Mouse (Mus musculus): ENCODE data around the gene Snrnp70.

Gene Snrnp70

GRCm38 (mm10) chr7:45409497-45410163 lies 14.1 kb upstream of the Snrnp70 start:
- DNase-seq (ENCODE audit: low read depth): no peak

DNA sequence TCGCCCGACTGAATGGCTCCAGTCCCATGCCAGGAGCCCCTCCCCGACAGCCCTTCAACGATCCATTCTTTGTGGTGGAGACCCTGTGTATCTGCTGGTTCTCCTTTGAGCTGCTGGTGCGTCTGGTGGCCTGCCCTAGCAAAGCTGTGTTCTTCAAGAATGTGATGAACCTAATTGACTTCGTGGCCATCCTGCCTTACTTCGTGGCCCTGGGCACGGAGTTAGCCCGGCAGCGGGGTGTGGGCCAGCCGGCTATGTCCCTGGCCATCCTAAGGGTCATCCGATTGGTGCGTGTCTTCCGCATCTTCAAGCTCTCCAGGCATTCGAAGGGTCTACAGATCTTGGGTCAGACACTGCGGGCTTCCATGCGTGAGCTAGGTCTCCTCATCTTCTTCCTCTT lies 13.4 kb upstream of the Snrnp70 start:
- DNase-seq (ENCODE audit: low read depth): no peak

DNA sequence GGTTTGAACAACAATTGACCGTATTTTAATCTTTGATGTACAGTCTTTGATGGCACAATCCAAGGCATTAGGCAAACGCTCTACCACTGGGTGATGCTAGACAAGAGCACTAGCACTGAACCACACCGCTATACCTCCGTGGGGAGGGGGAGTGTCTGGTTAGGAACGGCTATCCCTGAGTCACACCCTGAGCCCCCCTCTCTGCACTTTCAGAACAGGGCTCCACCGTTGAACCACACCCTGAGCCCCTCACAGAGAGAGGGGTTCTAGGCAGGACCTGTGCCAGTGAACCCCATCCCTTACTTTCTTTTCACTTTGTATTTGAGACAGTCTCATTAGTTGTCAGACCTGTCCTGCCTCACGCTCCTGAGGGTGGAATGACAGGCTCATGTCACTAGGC lies 12.8 kb upstream of the Snrnp70 start:
- DNase-seq (ENCODE audit: low read depth): no peak

- no peak for DNase-seq (ENCODE audit: low read depth)
Observed at GRCm38 (mm10) chr7:45407836-45408235, 12.3 kb upstream of the Snrnp70 start.

- peak; percentile 46 for DNase-seq (ENCODE audit: low read depth)
Observed at GRCm38 (mm10) chr7:45406157-45407156, 10.9 kb upstream of the Snrnp70 start.

- DNase-seq (ENCODE audit: low read depth): peak; percentile 74
Observed at GRCm38 (mm10) chr7:45405091-45406075, 9.8 kb upstream of the Snrnp70 start, which contains the start of gene Kcna7. Gene Kcna7 (plus strand): TSS chr7:45405653.

DNA sequence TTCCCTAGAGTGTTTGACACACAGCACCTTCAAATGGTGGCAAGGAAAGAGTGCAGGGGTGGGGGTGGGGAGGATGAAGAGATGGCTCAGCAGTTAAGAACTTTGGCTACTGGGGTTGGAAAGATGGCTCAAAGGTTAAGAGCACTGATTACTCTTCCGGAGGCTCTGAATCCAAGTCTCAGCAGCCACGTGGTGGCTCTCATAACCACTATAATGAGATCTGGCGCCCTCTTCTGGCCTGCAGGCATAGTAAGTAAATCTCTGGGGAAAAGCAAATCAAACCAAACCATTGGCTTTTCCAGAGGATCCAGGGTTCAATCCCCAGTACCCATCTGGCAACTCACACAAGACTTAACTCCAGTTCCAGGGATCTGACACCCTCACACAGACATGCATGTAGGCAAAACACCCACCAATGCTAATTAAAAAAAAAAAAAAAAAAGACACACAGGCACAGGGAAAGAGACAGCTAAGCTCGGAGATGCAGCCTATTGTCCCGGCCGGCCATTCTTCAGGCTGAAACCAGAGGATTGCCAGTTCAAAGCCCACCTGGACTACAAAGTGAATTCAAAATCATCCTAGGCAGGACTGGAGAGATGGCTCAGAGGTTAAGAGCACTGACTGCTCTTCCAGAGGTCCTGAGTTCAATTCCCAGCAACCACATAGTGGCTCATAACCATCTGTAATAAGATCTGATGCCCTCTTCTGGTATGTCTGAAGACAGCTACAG lies 8.2 kb upstream of the Snrnp70 start:
- DNase-seq (ENCODE audit: low read depth): peak; percentile 89

DNA sequence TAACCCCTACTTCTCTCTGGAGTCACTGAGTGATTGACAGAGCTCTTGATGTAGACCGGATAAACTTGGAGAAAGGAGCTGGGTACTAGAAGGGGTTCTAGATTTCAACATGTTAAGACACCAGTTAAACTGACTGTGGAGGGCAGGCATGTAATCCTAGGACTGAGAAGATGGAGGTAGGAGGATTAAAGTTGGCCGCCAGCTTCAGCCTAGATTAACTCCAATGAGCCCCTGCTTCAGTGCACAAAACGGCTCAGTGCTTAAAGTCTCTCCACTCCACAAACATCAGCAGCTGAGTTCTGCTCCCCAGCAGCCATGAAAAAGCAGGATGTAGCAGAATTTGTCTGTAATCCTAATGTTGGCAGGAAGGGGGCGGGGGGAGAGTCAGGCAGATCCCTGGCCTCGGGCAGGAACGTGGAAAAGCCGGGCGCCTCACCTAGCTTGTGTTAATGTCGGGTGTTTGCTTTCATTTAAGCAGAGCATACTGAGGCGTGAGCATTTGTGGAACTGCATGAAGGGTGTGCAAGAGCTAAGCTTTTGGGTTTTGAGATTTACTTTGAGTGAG lies 6.1 kb upstream of the Snrnp70 start:
- DNase-seq (ENCODE audit: low read depth): no peak

DNA sequence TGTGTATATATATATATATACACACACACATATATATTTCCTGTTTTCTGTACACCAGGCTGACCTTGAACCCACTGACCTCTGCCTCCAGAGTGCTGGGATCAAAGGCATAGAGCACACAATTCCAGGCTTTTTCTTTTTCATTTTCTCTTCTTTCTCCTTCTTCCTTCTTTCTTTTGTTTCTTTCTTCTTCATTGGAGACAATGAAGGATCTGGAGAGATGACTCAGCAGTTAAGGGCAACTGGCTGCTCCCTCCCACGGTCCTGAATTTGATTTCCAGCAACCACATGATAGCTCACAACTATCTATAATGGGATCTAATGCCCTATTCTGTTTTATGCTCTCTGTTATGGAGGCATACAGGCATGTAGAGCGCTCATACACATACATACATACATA lies 1.2 kb upstream of the Snrnp70 start:
- no peak for DNase-seq (ENCODE audit: low read depth)

DNA sequence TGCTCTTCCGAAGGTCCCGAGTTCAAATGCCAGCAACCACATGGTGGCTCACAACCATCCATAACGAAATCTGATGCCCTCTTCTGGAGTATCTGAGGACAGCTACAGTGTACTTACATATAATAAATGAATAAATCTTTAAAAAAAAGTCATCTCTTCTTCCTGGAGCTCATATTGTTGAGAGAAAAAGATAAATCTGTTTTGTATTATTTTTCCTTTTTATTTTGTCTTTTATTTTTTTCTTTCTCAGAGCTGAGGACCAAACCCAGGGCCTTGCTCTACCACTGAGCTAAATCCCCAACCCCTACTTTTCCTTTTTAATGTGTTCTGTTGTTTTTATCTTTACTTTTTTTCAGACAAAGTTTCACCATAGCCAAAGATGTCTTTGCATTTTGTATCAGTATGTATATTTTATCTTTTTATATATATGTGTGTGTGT lies 814 bp upstream of the Snrnp70 start:
- DNase-seq (ENCODE audit: low read depth): peak; percentile 45

DNA sequence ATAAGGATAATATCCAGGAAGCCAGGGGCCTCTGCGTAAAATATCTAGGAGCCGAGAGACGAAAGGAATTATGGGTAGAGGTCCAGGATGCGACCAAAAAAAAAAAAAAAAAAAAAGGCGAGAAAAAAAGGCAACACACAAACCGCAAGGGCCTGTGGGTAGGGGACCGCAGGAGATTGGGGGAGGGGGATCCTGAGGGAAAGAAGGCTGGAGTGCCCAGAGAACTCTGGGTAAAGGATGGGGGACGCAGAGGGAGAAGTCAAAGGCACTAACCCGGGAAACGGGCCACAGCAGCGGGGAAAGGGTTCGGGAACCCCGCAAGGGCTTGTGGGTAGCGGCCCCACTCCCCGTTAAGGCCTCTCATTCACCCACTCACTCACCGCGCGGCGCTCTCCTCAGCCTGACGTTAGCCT lies 407 bp downstream of the Snrnp70 start:
- no peak for DNase-seq (ENCODE audit: low read depth)

DNA sequence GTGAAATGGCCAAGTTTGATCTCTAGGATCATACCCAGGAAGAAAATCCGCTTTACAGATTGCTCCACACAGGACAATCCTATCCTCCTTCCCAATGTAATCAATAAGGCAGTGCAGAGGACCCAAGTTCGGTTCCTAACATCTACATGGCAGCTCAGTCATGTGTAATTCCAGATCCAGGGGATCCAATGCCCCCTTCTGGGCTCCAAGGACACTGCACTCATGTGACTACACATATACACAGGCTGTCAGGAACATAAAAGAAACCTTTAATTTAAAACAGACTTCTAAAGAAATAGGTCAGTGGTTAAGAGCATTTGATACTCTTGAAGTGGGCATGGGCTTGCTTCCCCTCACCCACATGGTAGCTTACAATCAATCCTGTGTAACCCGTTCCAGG lies 9.5 kb downstream of the Snrnp70 start:
- DNase-seq (ENCODE audit: low read depth): no peak

- DNase-seq (ENCODE audit: low read depth): no peak
Observed at GRCm38 (mm10) chr7:45376057-45376456, 19.5 kb downstream of the Snrnp70 start.

DNA sequence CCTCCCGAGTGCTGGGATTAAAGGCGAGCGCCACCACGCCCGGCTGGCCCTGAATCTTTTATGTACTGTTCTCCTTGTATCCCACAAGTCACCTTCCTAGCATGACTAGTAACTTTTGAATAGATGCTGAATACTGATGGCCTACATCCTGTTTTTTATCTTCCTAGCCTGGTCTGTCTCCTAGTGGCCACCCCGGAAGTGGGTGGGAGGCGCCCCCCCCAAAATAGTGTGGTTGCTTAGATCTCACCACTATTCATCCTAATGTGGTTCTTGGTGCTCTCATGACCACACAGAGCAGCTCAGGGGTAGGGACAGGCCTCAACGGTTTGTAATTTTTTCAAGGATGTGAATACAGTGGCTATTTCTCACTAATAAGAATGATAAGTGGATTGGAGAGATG lies 20.9 kb downstream of the Snrnp70 start:
- DNase-seq (ENCODE audit: low read depth): no peak

DNA sequence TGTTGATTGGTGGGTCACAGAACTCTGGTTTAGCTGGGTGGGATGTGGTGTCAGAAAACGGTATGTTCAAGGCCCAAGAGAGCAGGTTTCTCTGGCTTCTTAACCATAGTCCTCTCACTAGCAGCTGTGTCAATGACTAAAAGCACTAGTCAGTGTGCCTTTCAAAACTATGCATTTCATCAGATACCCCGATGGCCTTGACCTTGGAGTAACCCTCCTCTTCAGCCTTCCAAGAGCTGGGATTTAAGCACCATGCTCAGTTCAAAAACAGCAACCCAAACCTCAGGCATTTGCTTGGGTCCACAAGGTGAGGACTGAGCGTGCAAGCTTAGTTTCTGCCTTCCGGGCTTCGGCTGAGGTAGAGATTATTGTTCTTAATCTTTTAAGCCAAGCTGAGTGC lies 23.2 kb downstream of the Snrnp70 start:
- no peak for DNase-seq (ENCODE audit: low read depth)

DNA sequence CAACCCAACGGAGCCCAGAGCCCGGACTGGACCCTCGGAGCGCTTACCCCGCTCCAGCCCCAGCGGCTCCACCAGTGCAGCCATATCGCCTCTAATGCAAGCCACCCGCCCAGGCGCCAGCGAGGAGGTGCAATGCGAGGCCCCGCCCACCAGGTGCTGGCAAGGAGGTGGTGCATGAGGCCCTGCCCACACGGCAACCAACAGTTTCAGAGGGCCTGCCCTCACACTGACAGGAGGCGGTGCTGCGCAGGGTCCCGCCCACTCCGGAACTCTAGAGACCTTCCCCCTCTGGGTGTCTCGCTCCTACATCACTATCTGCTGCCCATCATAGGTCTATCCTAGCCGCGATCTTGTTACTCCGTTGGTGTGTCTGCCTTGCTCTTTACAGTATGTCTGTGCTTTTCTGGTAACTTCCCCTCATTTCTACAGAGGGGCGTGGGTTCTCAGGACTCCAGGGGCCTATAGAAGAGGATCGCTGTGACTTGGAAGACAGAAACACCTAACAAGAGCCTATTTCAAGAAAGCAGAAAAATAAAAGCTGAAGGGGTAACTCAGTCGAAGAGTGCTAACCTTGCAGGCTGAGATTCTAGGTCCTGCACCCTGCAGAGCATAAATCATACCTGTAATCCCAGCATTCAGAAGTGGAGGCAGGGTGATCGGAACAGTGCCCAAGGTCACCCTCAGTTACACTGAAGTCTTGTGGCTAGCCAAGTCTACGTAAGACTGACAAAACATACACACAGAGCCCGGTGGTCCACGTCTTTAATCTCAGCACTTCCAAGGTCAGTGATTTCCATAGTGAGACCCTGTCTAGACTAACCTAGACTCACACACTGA lies 24.8 kb downstream of the Snrnp70 start, which contains the start of gene Lin7b:
Gene Lin7b (minus strand): TSS at position 109 of the 837 bp plus-strand sequence.
- DNase-seq (ENCODE audit: low read depth): peak; percentile 92

GRCm38 (mm10) chr7:45369836-45370474 lies 25.6 kb downstream of the Snrnp70 start:
- DNase-seq (ENCODE audit: low read depth): no peak

- DNase-seq (ENCODE audit: low read depth): peak; percentile 33
Observed at GRCm38 (mm10) chr7:45369022-45369745, 26.4 kb downstream of the Snrnp70 start.

- no peak for DNase-seq (ENCODE audit: low read depth)
Observed at GRCm38 (mm10) chr7:45368178-45368577, 27.4 kb downstream of the Snrnp70 start.
